Mouse (Mus musculus): ENCODE data around the gene Mrpl48. TPM values are rescaled to one million over a fixed set of nuclear protein-coding genes. Genes with fewer than 3 reads are reported as not detected.

Gene Mrpl48
- polyA plus RNA-seq, 1 experiment from 2014 or later, result 52.2 TPM

DNA sequence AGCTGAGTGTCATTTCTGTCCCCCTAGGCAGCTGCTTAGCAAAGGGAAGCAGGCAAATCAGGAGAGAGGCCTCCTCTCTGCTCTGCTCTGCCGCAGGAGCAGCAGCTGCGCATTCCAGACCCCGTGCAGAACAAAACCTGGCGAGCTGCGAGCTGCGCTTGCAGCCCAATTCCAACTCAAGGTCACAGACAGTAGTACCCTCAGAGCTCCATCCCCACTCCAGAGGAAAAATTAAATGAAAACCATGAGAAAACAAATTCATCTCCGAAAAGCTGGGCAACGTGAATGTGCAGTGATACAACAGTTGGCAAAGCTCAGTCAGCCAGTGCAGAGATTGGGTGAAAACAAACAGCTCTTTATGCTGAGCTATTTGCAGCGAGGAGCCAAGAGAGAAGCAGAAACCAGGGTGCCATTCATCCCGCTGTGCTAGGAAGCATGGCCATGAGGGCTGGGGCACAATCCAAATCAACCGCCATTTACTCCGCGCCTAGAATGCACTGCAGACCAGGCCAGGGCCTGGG lies 52.6 kb downstream of the Mrpl48 start:
- Histone ChIP-seq H3K4me3 (ENCODE audit: low read depth, low read length) (no peak overlapping the region), H3K9ac (ENCODE audit: low read length) (peak overlapping the region; percentile 39), H3K27me3 (ENCODE audit: control insufficient read depth, insufficient read depth, low read length) (no peaks in the 10 kb centered on the region), H3K4me1 (replicated peaks; ENCODE audit: control insufficient read depth, insufficient read depth, low read length) (0 out of 2 replicates have a peak, but pooled peaks cover 2% of the 10 kb centered on the region), H3K27ac (ENCODE audit: low read depth, low read length) (peak overlapping the region; percentile 69), H3K36me3 (ENCODE audit: control insufficient read depth, insufficient read depth, low read length) (no peaks in the 10 kb centered on the region), H3K9me3 (ENCODE audit: control insufficient read depth, low read length) (no peaks in the 10 kb centered on the region), H3K4me2 (ENCODE audit: low read depth, low read length, severe bottlenecking) (0 out of 2 replicates have a peak overlapping the region, but pooled peaks have one; percentile 3)
- 29% methylated on average over 13 of the region's 13 CpGs for WGBS
- ATAC-seq (replicated peaks; ENCODE audit: low FRiP score) (peak; percentile 66), DNase-seq (ENCODE audit: low spot score) (peak; percentile 58)

DNA sequence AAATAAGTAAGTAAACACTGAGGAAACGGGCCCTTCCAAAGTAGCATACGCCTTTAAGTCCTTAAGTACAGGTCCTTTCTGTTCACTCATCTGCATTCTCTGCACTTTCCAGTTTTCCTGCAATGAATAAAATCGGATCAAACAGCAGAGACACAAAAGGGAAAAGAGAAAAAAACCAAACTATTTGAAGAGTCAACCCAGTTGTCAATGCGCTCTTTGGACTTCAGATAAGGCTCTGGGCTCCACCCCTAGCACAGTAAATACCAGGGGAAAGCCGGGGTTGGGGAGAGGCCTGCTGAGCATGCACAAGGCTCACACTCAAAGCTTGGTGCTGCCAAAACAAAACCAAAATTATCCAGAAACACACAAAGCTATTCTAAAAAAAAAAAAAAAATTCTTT lies 53.2 kb downstream of the Mrpl48 start:
- no peak for ATAC-seq (replicated peaks; ENCODE audit: low FRiP score)
- H3K9ac ChIP-seq (ENCODE audit: low read length), result no peak overlapping the region

DNA sequence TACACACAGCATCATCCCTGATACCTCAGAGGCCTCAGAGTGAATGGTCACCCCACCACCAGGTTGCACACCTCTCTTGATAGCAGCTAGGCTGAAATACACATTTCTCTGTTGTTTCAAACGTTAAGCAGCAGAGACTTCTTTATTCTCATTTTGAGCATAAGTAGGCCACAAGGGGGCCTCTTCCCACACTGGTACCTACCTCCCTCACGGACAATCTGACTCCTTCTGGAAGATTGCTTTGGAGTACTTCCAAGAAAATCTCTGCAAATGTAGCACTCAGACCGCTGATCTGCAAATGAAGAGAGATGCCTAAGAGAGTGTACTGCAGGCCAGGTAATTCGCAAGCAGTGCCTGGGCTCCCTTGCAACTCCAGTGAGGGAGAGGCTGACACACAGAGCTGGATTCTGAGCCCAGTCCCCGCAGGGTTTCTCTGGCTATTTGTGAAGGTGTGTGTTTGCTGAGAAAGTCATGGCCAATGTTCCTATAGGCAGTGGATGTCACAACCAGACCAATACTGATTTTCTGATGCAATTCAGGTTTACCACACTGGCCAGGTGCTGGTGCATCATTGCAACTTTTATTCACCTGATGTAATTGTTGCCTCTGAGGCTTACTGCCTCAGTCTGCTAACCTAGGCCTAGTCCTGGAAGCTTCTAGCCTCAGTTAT lies 57.6 kb downstream of the Mrpl48 start:
- no peaks in the 10 kb centered on the region for H3K27me3 ChIP-seq (ENCODE audit: control insufficient read depth, insufficient read depth, low read length)
- DNase-seq (ENCODE audit: low spot score) (no peak), ATAC-seq (replicated peaks; ENCODE audit: low FRiP score) (no peak)
- H3K36me3 ChIP-seq (ENCODE audit: control insufficient read depth, insufficient read depth, low read length), result no peaks in the 10 kb centered on the region
- 71% methylated on average over 5 of the region's 5 CpGs for WGBS
- H3K27ac ChIP-seq (ENCODE audit: low read depth, low read length), result no peak overlapping the region
- H3K9me3 ChIP-seq (ENCODE audit: control insufficient read depth, low read length), result no peaks in the 10 kb centered on the region
- H3K4me1 ChIP-seq (replicated peaks; ENCODE audit: control insufficient read depth, insufficient read depth, low read length), result no peaks in the 10 kb centered on the region
- no peak overlapping the region for H3K9ac ChIP-seq (ENCODE audit: low read length)
- no peak overlapping the region for H3K4me3 ChIP-seq (ENCODE audit: low read depth, low read length)
- H3K4me2 ChIP-seq (ENCODE audit: low read depth, low read length, severe bottlenecking), result no peak overlapping the region

More for the DNA sequence above, 53.2 kb downstream of the Mrpl48 start:
- WGBS, result 61% methylated on average over 5 of the region's 5 CpGs
- no peak overlapping the region for H3K4me3 ChIP-seq (ENCODE audit: low read depth, low read length)
- no peaks in the 10 kb centered on the region for H3K27me3 ChIP-seq (ENCODE audit: control insufficient read depth, insufficient read depth, low read length)
- no peak overlapping the region for H3K4me2 ChIP-seq (ENCODE audit: low read depth, low read length, severe bottlenecking)
- peak overlapping the region; percentile 69; the same call in 1 of the 2 replicates for H3K27ac ChIP-seq (ENCODE audit: low read depth, low read length)
- H3K4me1 ChIP-seq (replicated peaks; ENCODE audit: control insufficient read depth, insufficient read depth, low read length), result 0 out of 2 replicates have a peak, but pooled peaks cover 2% of the 10 kb centered on the region
- no peaks in the 10 kb centered on the region for H3K36me3 ChIP-seq (ENCODE audit: control insufficient read depth, insufficient read depth, low read length)
- no peak for DNase-seq (ENCODE audit: low spot score)
- no peaks in the 10 kb centered on the region for H3K9me3 ChIP-seq (ENCODE audit: control insufficient read depth, low read length)

DNA sequence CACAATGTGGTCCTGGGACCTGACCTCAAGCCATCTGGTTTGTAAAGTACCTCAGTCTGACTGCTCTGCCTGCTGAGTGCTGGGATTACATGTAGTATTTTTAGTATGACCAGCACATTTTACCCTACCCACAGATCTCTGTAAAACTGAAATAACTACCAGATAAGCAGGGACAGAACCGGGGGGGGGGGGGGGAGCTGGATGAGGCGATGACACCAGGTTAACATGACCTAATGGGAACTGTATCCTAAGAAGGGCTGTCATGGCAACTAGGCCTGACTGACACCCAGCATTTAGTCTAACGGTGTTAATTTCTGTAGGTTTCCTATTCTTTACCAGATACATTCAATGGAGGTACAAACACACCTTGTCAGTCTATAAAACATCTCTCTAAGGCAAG lies 58.3 kb downstream of the Mrpl48 start:
- H3K36me3 ChIP-seq (ENCODE audit: control insufficient read depth, insufficient read depth, low read length), result no peaks in the 10 kb centered on the region
- H3K27ac ChIP-seq (ENCODE audit: low read depth, low read length), result no peak overlapping the region
- WGBS, result 90% methylated on average over 3 of the region's 3 CpGs
- H3K4me3 ChIP-seq (ENCODE audit: low read depth, low read length), result no peak overlapping the region
- H3K9me3 ChIP-seq (ENCODE audit: control insufficient read depth, low read length), result no peaks in the 10 kb centered on the region
- H3K9ac ChIP-seq (ENCODE audit: low read length), result no peak overlapping the region
- no peaks in the 10 kb centered on the region for H3K27me3 ChIP-seq (ENCODE audit: control insufficient read depth, insufficient read depth, low read length)
- DNase-seq (ENCODE audit: low spot score) (no peak), ATAC-seq (replicated peaks; ENCODE audit: low FRiP score) (no peak)
- H3K4me1 ChIP-seq (replicated peaks; ENCODE audit: control insufficient read depth, insufficient read depth, low read length), result no peaks in the 10 kb centered on the region
- H3K4me2 ChIP-seq (ENCODE audit: low read depth, low read length, severe bottlenecking), result no peak overlapping the region

DNA sequence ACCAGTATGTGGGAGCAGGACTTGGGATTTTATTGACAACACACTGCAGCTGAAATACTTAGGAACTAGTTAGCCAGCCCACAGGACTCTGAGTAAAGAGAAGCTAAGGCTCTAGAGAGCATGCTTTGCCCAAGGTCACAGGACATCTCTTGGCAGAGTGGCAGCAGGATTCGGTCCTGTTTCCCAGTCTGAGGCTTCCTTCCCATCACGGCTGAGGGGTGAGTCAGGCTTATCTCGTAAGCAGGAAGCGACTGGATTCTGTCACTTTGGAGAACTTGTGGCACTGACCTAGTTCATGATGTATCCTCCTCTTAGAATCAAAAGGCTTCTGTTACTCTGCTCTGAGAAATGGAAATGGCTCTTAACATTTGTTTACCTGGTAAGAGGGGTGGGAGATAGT lies 60.5 kb downstream of the Mrpl48 start:
- H3K9ac ChIP-seq (ENCODE audit: low read length), result no peak overlapping the region
- 85% methylated on average over 4 of the region's 4 CpGs for WGBS
- H3K9me3 ChIP-seq (ENCODE audit: control insufficient read depth, low read length), result no peaks in the 10 kb centered on the region
- DNase-seq (ENCODE audit: low spot score), result no peak
- no peak for ATAC-seq (replicated peaks; ENCODE audit: low FRiP score)
- no peak overlapping the region for H3K4me3 ChIP-seq (ENCODE audit: low read depth, low read length)
- H3K27me3 ChIP-seq (ENCODE audit: control insufficient read depth, insufficient read depth, low read length), result no peaks in the 10 kb centered on the region
- no peaks in the 10 kb centered on the region for H3K4me1 ChIP-seq (replicated peaks; ENCODE audit: control insufficient read depth, insufficient read depth, low read length)
- no peak overlapping the region for H3K27ac ChIP-seq (ENCODE audit: low read depth, low read length)
- no peak overlapping the region for H3K4me2 ChIP-seq (ENCODE audit: low read depth, low read length, severe bottlenecking)
- no peaks in the 10 kb centered on the region for H3K36me3 ChIP-seq (ENCODE audit: control insufficient read depth, insufficient read depth, low read length)

DNA sequence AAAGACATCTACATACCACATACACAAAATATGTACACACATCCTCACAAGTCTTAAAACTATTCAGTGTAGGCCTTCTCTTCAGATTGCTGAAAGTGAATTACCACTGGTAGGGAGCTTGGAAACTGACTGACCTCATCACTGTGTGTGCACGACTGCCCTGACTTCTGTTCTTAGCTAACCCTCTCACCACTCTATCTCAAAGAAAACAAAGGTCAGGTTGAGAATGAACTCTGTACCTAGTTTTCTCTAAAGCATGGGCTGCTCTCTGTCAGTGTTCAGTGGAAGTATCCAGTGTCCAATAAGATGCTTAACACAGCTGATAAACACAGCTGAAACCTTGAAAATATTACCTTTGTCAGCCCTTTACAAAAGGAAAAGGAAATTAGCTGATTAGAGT lies 63.7 kb downstream of the Mrpl48 start:
- H3K4me3 ChIP-seq (ENCODE audit: low read depth, low read length), result no peak overlapping the region
- H3K27ac ChIP-seq (ENCODE audit: low read depth, low read length), result no peak overlapping the region
- H3K27me3 ChIP-seq (ENCODE audit: control insufficient read depth, insufficient read depth, low read length), result no peaks in the 10 kb centered on the region
- ATAC-seq (replicated peaks; ENCODE audit: low FRiP score), result no peak
- H3K4me1 ChIP-seq (replicated peaks; ENCODE audit: control insufficient read depth, insufficient read depth, low read length), result no peaks in the 10 kb centered on the region
- 65% methylated on average over 1 of the region's 1 CpGs for WGBS
- DNase-seq (ENCODE audit: low spot score), result no peak
- H3K4me2 ChIP-seq (ENCODE audit: low read depth, low read length, severe bottlenecking), result no peak overlapping the region
- no peaks in the 10 kb centered on the region; the same call in 1 of the 2 replicates for H3K36me3 ChIP-seq (ENCODE audit: control insufficient read depth, insufficient read depth, low read length)
- H3K9ac ChIP-seq (ENCODE audit: low read length), result no peak overlapping the region
- no peaks in the 10 kb centered on the region for H3K9me3 ChIP-seq (ENCODE audit: control insufficient read depth, low read length)

DNA sequence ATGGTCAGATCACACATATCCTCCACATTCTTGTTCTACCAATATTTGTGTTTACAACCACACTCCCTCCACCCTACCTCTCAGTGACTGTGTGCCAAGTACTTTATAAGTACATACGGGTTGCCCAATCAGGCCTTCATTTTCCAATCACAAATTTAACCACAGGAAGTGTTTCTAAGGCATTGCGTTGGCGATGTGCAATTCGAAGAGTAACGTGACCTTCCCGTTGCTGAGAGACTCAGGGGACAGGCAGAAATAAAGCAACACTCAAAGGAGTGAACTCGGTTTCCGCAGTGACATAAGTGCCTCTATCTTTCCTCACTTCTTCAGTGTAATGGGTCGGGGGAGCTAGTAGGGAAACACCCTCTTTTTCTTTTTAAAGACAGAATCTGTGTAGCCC lies 68.6 kb downstream of the Mrpl48 start:
- no peaks in the 10 kb centered on the region for H3K9me3 ChIP-seq (ENCODE audit: control insufficient read depth, low read length)
- no peak overlapping the region for H3K27ac ChIP-seq (ENCODE audit: low read depth, low read length)
- H3K27me3 ChIP-seq (ENCODE audit: control insufficient read depth, insufficient read depth, low read length), result no peaks in the 10 kb centered on the region
- H3K4me3 ChIP-seq (ENCODE audit: low read depth, low read length), result no peak overlapping the region
- H3K36me3 ChIP-seq (ENCODE audit: control insufficient read depth, insufficient read depth, low read length), result no peaks in the 10 kb centered on the region; the same call in 1 of the 2 replicates
- no peak for ATAC-seq (replicated peaks; ENCODE audit: low FRiP score)
- H3K4me2 ChIP-seq (ENCODE audit: low read depth, low read length, severe bottlenecking), result no peak overlapping the region
- no peak overlapping the region for H3K9ac ChIP-seq (ENCODE audit: low read length)
- WGBS, result 94% methylated on average over 9 of the region's 9 CpGs
- DNase-seq (ENCODE audit: low spot score), result no peak
- H3K4me1 ChIP-seq (replicated peaks; ENCODE audit: control insufficient read depth, insufficient read depth, low read length), result no peaks in the 10 kb centered on the region

DNA sequence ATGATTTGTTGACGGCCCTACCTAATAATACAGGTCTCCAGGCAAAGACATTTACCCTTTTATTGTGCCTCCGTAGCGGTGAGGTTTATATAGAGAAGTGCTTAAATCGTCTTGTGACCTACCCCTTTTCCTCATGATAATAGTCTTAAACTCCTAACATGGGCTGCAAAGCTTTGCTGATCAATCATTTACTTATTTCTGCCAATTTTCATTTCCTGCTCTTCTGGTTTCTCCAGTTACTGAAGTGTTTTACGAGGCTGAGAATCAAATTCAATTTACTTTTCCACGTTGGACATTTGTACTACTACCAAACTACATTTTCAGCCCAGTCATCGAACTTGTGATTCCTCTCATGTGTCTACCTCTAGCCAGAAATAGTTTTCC lies 70.6 kb downstream of the Mrpl48 start:
- DNase-seq (ENCODE audit: low spot score) (no peak), ATAC-seq (replicated peaks; ENCODE audit: low FRiP score) (peak; percentile 9; the same call in 1 of the 2 replicates)
- Histone ChIP-seq H3K4me3 (ENCODE audit: low read depth, low read length) (peak overlapping the region; percentile 71), H3K36me3 (ENCODE audit: control insufficient read depth, insufficient read depth, low read length) (no peaks in the 10 kb centered on the region; the same call in 1 of the 2 replicates), H3K9ac (ENCODE audit: low read length) (peak overlapping the region; percentile 80; the same call in 1 of the 2 replicates), H3K27me3 (ENCODE audit: control insufficient read depth, insufficient read depth, low read length) (no peaks in the 10 kb centered on the region), H3K4me1 (replicated peaks; ENCODE audit: control insufficient read depth, insufficient read depth, low read length) (no peaks in the 10 kb centered on the region), H3K4me2 (ENCODE audit: low read depth, low read length, severe bottlenecking) (peak overlapping the region; percentile 68), H3K9me3 (ENCODE audit: control insufficient read depth, low read length) (no peaks in the 10 kb centered on the region), H3K27ac (ENCODE audit: low read depth, low read length) (no peak overlapping the region)
- 38% methylated on average over 7 of the region's 7 CpGs for WGBS
